Mouse (Mus musculus) brain, embryonic 14.5 days (tissue): ENCODE data around the gene Spesp1.

Experiments
- CTCF ChIP-seq: fragments of 200-500 bp; IDR thresholded peaks from 2 replicates; pipeline ENCODE4 v1.5.1; 2012; ENCODE audit warnings: inconsistent platforms, mild to moderate bottlenecking, moderate library complexity, borderline replicate concordance; ENCODE audit not compliant: insufficient read depth, insufficient read length; ENCODE audit errors: extremely low read depth
- POLR2A ChIP-seq: fragments of 200-500 bp; IDR thresholded peaks from 2 replicates; pipeline ENCODE4 v1.6.1; 2012; ENCODE audit warnings: mild to moderate bottlenecking, inconsistent platforms, borderline replicate concordance; ENCODE audit not compliant: poor library complexity, insufficient read depth, insufficient read length, severe bottlenecking; ENCODE audit errors: extremely low read depth

- TF ChIP-seq POLR2A (no peak), CTCF (no peak)
These were observed 18.4 kb downstream of the Spesp1 start for GRCm38 (mm10) chr9:62263652-62264051.
